Mouse (Mus musculus) bone marrow, adult 2 months (tissue): ENCODE measurements around the gene Cmc1.

ENCODE experiments used
- CTCF ChIP-seq: fragments of 200-500 bp; IDR thresholded peaks from 2 replicates; pipeline ENCODE4 v1.5.1; 2011; ENCODE audit warnings: low read length, control low read depth; ENCODE audit not compliant: control insufficient read depth, insufficient read depth
- POLR2A ChIP-seq: fragments of 200-500 bp; IDR thresholded peaks from 2 replicates; pipeline ENCODE4 v1.6.1; 2011; ENCODE audit warnings: low read depth, mild to moderate bottlenecking, control low read depth, low read length, borderline replicate concordance; ENCODE audit not compliant: control insufficient read depth

DNA sequence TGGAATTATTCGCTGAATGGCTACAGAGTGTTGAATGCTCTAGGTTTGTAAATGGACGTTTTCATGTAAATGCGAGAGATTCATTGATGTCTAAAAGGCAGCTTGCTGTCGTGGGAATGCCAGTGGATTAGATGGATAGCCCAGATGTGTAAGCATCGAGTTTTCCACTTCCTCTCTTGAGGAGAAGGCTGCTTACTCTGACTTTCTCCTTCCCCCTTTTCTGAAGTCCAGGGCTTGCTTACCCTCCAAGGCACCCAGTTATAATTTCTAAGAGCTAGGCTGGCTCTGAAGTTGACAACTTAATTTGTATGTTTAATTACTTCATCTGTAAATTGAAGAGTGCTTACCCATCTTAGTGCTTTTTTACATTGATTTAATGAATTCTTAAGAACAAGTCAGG lies 108.3 kb downstream of the Cmc1 start:
- TF ChIP-seq CTCF (no peak), POLR2A (no peak)
